Mouse (Mus musculus) CD4-positive, CD25-positive, alpha-beta regulatory T cell, adult 2 months (primary cell): ENCODE results near the gene Zfp984.
"Not testable (repeated sequence)": the region's sequence is repeated elsewhere in the genome, so short reads cannot be mapped to it uniquely, and the experiment has no call there.

Experiments
- DNase-seq: peaks from one replicate; pipeline ENCODE4 v3.0.0-alpha.2; 2012; ENCODE audit warnings: low read depth, low spot score

Zfp984 gene

GRCm38 (mm10) chr4:147809292-147809965, at the start of gene Zfp984:
Gene Zfp984, minus strand, starts transcription at chr4:147809788.
- peak; percentile 87 for DNase-seq

- no peak for DNase-seq
Observed at GRCm38 (mm10) chr4:147850776-147851175, 41.2 kb upstream of the Zfp984 start.

- DNase-seq = no peak
Observed at GRCm38 (mm10) chr4:147848584-147848991, 39.0 kb upstream of the Zfp984 start.

GRCm38 (mm10) chr4:147847614-147848583, 38.3 kb upstream of the Zfp984 start, which contains the start of gene Zfp933:
Gene Zfp933, minus strand, starts transcription at chr4:147848366.
- peak; percentile 87 for DNase-seq

- DNase-seq = no peak
Observed at GRCm38 (mm10) chr4:147842871-147843270, 33.3 kb upstream of the Zfp984 start.

GRCm38 (mm10) chr4:147839282-147839681, 29.7 kb upstream of the Zfp984 start:
- DNase-seq = not testable (repeated sequence)

- no peak for DNase-seq
Observed at GRCm38 (mm10) chr4:147824389-147824788, 14.8 kb upstream of the Zfp984 start.

GRCm38 (mm10) chr4:147821414-147821813, 11.8 kb upstream of the Zfp984 start:
- DNase-seq = not testable (repeated sequence)

- DNase-seq = not testable (repeated sequence)
Observed at GRCm38 (mm10) chr4:147819659-147820058, 10.1 kb upstream of the Zfp984 start.

GRCm38 (mm10) chr4:147814592-147815167, 5.1 kb upstream of the Zfp984 start:
- peak; percentile 69 for DNase-seq

- DNase-seq = peak; percentile 22
Observed at GRCm38 (mm10) chr4:147813249-147813765, 3.7 kb upstream of the Zfp984 start.

GRCm38 (mm10) chr4:147809966-147810304, 347 bp upstream of the Zfp984 start:
- DNase-seq = not testable (repeated sequence)

GRCm38 (mm10) chr4:147808483-147808882, 1.1 kb downstream of the Zfp984 start:
- peak; percentile 48 for DNase-seq

GRCm38 (mm10) chr4:147795308-147795707, 14.3 kb downstream of the Zfp984 start:
- DNase-seq = not testable (repeated sequence)

GRCm38 (mm10) chr4:147794026-147794665, 15.4 kb downstream of the Zfp984 start:
- not testable (repeated sequence) for DNase-seq

- not testable (repeated sequence) for DNase-seq
Observed at GRCm38 (mm10) chr4:147793390-147793916, 16.1 kb downstream of the Zfp984 start.

GRCm38 (mm10) chr4:147791729-147792128, 17.9 kb downstream of the Zfp984 start:
- DNase-seq = not testable (repeated sequence)

- DNase-seq = not testable (repeated sequence)
Observed at GRCm38 (mm10) chr4:147746255-147746654, 63.3 kb downstream of the Zfp984 start.

GRCm38 (mm10) chr4:147738636-147739369, 70.8 kb downstream of the Zfp984 start:
- DNase-seq = peak; percentile 39
